Mouse (Mus musculus) spleen, embryonic (tissue): ENCODE measurements around the gene G430095P16Rik.

Experiments used
- CTCF ChIA-PET: fragments of 350-600 bp; sonication (Branson Sonifier 250); formaldehyde crosslinking; loops from one replicate; lab custom pipeline; 2022; lab: Charles Lee

Gene G430095P16Rik

DNA sequence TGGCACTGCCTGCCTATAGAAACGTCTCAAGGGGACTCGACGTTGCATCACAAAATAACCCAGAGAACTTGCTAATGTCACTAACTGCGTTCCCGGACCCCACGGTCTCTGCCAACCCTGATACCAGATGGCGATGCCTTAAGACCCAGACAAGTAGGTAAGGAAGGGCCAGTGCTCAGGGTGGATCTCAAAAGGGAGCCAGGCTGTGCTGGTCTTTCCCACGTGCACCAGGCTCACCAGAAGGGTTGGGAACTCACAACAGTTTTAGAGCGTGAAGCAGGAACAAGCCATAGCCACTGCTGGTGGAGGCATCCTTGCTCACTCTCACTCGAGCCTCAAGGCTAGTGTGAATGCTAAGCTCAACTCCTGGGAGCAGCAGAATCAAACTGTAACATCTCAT, 44.4 kb downstream of the G430095P16Rik start:
- CTCF ChIA-PET: interaction anchor here (0.7 kb wide), 1 partner anchor 30 kb away, joined by 3 read pairs; no protein-coding TSS in a partner anchor

GRCm38 (mm10) chr8:84768343-84769095, 45.7 kb downstream of the G430095P16Rik start:
- CTCF ChIA-PET: no interaction called here

DNA sequence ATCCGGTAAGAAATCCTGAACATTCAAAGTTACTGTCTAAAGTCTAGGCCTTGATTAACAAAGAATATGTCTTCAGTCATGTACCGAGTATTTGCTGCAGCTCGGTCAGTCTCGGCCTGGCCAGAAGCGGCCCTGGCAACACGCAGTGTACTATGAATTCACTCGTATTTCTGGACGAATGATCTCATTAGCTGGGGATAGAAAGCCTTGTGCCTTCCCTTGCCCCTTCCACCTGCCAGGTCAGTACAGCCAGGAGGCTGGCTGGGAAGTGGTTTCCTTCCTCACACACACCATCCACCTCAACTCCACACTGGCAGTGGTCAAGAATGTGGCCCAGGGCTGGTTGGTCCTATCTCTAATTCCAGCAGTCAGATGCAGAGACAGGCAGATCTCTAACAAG, 46.5 kb downstream of the G430095P16Rik start:
- CTCF ChIA-PET: no interaction called here

DNA sequence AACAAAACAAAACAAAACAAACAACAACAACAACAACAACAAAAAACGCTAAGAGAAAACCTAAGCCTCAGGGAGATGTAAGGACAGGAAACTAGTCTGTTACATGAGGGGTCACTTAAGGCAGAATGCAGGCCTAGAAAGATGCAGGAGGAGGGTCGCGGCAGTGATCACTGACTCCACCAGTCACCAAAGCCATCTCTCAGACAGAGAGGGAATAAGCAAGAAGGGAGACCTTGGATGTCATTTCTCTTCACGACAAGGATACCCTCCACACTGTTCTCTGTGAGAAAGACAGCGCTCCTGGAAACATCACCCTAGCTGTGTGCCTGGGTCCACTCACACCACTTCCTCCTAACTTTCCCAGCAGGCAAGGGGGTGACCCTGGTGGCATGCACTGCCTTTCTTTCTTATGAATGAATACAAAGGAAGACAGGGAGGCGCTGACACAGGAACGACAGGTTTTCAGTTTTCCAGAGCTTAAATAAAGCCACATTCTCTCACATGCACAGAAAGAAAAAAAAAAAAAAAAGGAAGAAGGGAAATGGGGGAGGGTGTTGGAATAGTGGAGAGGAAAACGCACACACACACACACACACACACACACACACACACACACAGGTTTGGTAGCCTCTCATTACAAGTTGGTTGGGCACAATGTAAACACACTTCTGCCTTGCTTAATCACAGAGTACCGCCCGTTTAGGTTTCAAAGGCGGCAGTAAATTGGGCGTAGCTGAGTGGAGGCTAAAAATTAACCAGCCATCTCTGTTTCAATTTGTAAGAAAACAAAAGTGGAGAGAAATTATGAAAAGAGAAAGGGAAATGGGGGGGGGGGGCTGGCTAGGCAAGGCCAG, 47.5 kb downstream of the G430095P16Rik start:
- CTCF ChIA-PET: interaction anchor here (0.6 kb wide), 1 partner anchor 351 kb away, joined by 3 read pairs; no protein-coding TSS in a partner anchor

DNA sequence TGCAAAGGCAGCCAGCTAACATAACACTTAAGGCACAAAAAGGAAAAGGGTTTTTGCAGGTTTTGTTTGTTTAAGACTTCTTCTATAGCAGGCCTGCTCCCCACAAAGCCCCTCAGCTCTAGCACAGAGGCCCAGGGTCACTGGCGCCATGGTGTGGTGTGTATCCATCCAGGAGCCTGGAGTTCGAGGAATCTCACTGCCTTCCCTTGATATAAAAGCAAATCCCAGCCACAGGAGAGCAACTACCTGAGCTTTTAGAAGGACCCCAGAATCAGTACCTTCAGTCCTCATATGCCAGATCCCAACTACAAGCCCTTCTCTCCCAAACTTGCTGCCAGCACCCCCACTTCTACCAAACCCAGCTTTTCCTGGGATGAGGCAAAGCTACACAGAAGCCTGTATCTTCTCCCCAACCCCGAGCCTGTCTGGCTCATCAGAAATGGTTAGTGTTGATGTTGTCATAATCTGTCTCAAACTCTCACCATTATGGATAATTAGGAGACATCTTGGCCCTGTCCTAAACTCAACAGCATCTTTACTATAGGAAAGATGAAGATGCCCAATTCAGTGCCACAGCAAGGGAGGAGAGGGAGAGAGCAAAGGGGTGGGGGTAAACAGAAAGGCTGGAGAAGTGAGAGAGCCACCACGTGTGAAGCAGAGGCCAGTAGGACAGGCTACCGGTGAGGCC, 48.3 kb downstream of the G430095P16Rik start:
- CTCF ChIA-PET: no interaction called here

GRCm38 (mm10) chr8:84771941-84772378, 49.2 kb downstream of the G430095P16Rik start:
- CTCF ChIA-PET: no interaction called here

DNA sequence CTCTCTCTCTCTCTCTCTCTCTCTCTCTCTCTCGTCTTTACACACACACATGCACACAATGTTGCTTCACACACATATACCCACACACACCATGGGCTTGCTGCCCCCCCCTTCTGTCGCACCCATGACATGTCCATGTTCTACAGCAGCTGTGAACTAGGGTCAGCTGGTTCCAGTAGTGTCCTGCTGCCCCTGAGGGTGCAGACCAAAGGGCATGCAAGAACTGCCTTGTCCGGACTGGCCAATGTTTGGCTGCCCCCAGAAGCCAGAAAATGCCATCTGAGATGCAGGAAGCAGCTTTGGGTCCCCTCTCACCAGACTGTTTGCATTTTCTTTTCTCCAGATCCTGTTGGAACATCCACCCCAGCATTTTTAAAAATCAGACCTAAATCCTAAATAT, 49.8 kb downstream of the G430095P16Rik start:
- CTCF ChIA-PET: interaction anchor here (0.6 kb wide), 1 partner anchor 107 kb away, joined by 4 read pairs; no protein-coding TSS in a partner anchor

GRCm38 (mm10) chr8:84773304-84773703, 50.5 kb downstream of the G430095P16Rik start:
- CTCF ChIA-PET: no interaction called here

DNA sequence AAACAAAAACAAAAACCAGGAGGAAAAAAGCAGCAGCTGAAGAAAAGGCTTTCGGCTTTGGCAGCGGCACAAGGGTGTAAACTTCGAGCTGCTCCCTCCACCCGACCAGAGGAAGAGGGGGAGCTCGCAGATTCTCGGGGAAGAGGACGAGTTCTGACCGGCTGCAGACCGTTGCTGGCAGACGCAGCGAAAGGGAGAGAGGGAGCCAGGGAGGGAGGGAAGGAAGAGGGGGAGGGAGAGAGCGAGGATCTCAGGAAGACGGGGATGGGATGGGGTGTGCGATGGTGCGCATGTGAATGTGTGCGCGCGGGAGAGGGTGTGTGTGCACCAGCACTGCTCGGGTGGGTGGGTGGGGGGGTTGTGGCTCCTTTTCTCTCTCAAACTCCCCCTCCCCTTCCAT, 51.0 kb downstream of the G430095P16Rik start:
- CTCF ChIA-PET: no interaction called here

DNA sequence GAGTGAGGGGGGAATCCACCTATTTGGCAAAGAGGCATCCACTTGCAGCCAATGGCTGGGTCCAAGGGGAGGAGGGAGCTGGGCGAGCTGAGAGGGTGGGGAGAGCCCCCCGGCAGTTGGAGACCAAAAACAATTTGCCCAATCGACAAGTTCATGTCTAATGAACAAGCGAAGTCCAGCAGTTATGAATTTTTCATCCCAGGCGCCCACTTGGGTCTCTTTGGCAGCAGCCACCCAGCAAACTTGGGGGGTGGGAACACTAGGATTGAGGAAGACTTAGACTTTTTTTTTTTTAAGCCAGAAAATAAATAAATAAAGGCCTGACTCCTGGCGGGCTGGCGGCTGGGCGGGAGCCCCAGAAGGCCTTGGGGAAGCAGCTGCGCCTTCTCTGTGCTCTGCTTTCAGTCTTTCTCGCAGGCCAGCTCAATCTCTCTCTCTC, 51.7 kb downstream of the G430095P16Rik start:
- CTCF ChIA-PET: no interaction called here

DNA sequence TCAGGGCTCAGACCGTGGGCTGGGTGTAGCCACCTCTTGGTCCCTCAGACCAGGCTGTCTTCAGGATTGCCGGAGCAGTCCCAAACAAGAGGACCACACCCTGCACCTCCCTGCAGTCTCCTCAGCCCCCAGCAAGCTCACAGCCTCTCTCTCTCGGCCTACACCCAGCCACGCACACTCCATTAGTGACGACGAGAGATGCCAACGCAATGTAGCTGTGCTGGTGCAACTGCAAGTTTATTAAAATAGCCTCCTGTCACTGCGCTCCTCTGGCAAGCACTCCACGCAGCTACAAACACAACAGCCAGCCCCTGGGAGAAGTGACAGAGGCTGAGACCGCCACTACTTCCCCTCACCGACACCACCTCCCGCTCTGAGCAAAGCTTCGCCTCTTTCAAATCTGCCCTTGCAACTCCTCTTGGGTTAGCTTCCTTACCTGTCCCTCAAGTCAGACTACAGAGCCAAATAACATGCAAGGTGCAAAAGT, 52.3 kb downstream of the G430095P16Rik start:
- CTCF ChIA-PET: no interaction called here

GRCm38 (mm10) chr8:84775621-84776113, 52.9 kb downstream of the G430095P16Rik start:
- CTCF ChIA-PET: no interaction called here
